Mouse (Mus musculus): ENCODE results near the gene Atp2b1. TPM values are rescaled to one million over a fixed set of nuclear protein-coding genes. Genes with fewer than 3 reads are reported as not detected.
A peak's percentile ranks its signal among the peaks of the same experiment; 100 is the strongest.

The Atp2b1 gene
- polyA plus RNA-seq, 1 experiment from 2014 or later, result 255 TPM

- Histone ChIP-seq H3K9me3 (no peaks in the 10 kb centered on the region), H3K27ac (no peak overlapping the region), H3K4me1 (replicated peaks) (no peaks in the 10 kb centered on the region), H3K4me3 (no peak overlapping the region), H3K27me3 (no peaks in the 10 kb centered on the region), H3K4me2 (no peak overlapping the region), H3K36me3 (peaks cover 49% of the 10 kb centered on the region), H3K9ac (no peak overlapping the region)
- ATAC-seq (ENCODE audit: low FRiP score), result no peak
- WGBS, result 93% methylated on average over 5 of the region's 5 CpGs
These were observed 97.9 kb downstream of the Atp2b1 start for GRCm38 (mm10) chr10:99012086-99012485.

GRCm38 (mm10) chr10:99014737-99015136, 100.5 kb downstream of the Atp2b1 start:
- ATAC-seq (ENCODE audit: low FRiP score), result no peak
- Histone ChIP-seq H3K27me3 (no peaks in the 10 kb centered on the region), H3K9ac (no peak overlapping the region), H3K27ac (no peak overlapping the region), H3K36me3 (peaks cover 66% of the 10 kb centered on the region), H3K4me1 (replicated peaks) (no peaks in the 10 kb centered on the region), H3K9me3 (no peaks in the 10 kb centered on the region), H3K4me2 (no peak overlapping the region), H3K4me3 (no peak overlapping the region)
- WGBS, result 95% methylated on average over 13 of the region's 13 CpGs

- Histone ChIP-seq H3K27me3 (no peaks in the 10 kb centered on the region), H3K4me3 (no peak overlapping the region), H3K4me1 (replicated peaks) (no peaks in the 10 kb centered on the region), H3K36me3 (peaks cover 58% of the 10 kb centered on the region), H3K9me3 (no peaks in the 10 kb centered on the region), H3K9ac (no peak overlapping the region), H3K4me2 (no peak overlapping the region), H3K27ac (no peak overlapping the region)
- ATAC-seq (ENCODE audit: low FRiP score), result no peak
- 83% methylated on average over 5 of the region's 5 CpGs for WGBS
These were observed 102.8 kb downstream of the Atp2b1 start for GRCm38 (mm10) chr10:99016996-99017395.

GRCm38 (mm10) chr10:99027462-99027861, 113.3 kb downstream of the Atp2b1 start:
- H3K4me2 ChIP-seq, result no peak overlapping the region
- H3K9ac ChIP-seq, result no peak overlapping the region
- H3K9me3 ChIP-seq, result no peaks in the 10 kb centered on the region
- H3K36me3 ChIP-seq, result peaks cover 14% of the 10 kb centered on the region
- no peaks in the 10 kb centered on the region for H3K4me1 ChIP-seq (replicated peaks)
- H3K4me3 ChIP-seq, result no peak overlapping the region
- no peaks in the 10 kb centered on the region for H3K27me3 ChIP-seq
- no peak overlapping the region for H3K27ac ChIP-seq
- ATAC-seq (ENCODE audit: low FRiP score), result no peak
- WGBS, result 93% methylated on average over 5 of the region's 5 CpGs

GRCm38 (mm10) chr10:99029844-99030243, 115.6 kb downstream of the Atp2b1 start:
- H3K27me3 ChIP-seq, result no peaks in the 10 kb centered on the region
- WGBS, result 91% methylated on average over 7 of the region's 7 CpGs
- H3K36me3 ChIP-seq, result peaks cover 7% of the 10 kb centered on the region
- ATAC-seq (ENCODE audit: low FRiP score), result no peak
- no peaks in the 10 kb centered on the region for H3K9me3 ChIP-seq
- no peak overlapping the region for H3K27ac ChIP-seq
- no peaks in the 10 kb centered on the region for H3K4me1 ChIP-seq (replicated peaks)
- H3K4me2 ChIP-seq, result no peak overlapping the region
- no peak overlapping the region for H3K9ac ChIP-seq
- no peak overlapping the region for H3K4me3 ChIP-seq

GRCm38 (mm10) chr10:99033830-99034828, 119.9 kb downstream of the Atp2b1 start:
- peak; percentile 63; the same call in 1 of the 2 replicates for ATAC-seq (ENCODE audit: low FRiP score)
- Histone ChIP-seq H3K9ac (no peak overlapping the region), H3K4me1 (replicated peaks) (no peaks in the 10 kb centered on the region), H3K4me2 (no peak overlapping the region), H3K9me3 (no peaks in the 10 kb centered on the region), H3K27me3 (no peaks in the 10 kb centered on the region), H3K36me3 (no peaks in the 10 kb centered on the region), H3K4me3 (no peak overlapping the region), H3K27ac (no peak overlapping the region)
- WGBS, result 93% methylated on average over 15 of the region's 15 CpGs

GRCm38 (mm10) chr10:99037185-99038065, 123.2 kb downstream of the Atp2b1 start:
- ATAC-seq (ENCODE audit: low FRiP score), result no peak
- 87% methylated on average over 21 of the region's 21 CpGs for WGBS

GRCm38 (mm10) chr10:99038866-99039265, 124.7 kb downstream of the Atp2b1 start:
- H3K27ac ChIP-seq, result no peak overlapping the region
- no peaks in the 10 kb centered on the region for H3K9me3 ChIP-seq
- H3K27me3 ChIP-seq, result no peaks in the 10 kb centered on the region
- no peaks in the 10 kb centered on the region for H3K4me1 ChIP-seq (replicated peaks)
- no peak overlapping the region for H3K9ac ChIP-seq
- WGBS, result 87% methylated on average over 3 of the region's 3 CpGs
- no peaks in the 10 kb centered on the region for H3K36me3 ChIP-seq
- no peak for ATAC-seq (ENCODE audit: low FRiP score)
- no peak overlapping the region for H3K4me3 ChIP-seq
- H3K4me2 ChIP-seq, result no peak overlapping the region

More at GRCm38 (mm10) chr10:99037185-99038065, 123.2 kb downstream of the Atp2b1 start:
- no peaks in the 10 kb centered on the region for H3K9me3 ChIP-seq
- H3K36me3 ChIP-seq, result no peaks in the 10 kb centered on the region
- no peak overlapping the region for H3K9ac ChIP-seq
- H3K4me1 ChIP-seq (replicated peaks), result no peaks in the 10 kb centered on the region
- no peak overlapping the region for H3K4me3 ChIP-seq
- H3K27ac ChIP-seq, result no peak overlapping the region
- no peaks in the 10 kb centered on the region for H3K27me3 ChIP-seq
- H3K4me2 ChIP-seq, result no peak overlapping the region

GRCm38 (mm10) chr10:99040171-99040570, 126.0 kb downstream of the Atp2b1 start:
- no peak overlapping the region for H3K9ac ChIP-seq
- H3K9me3 ChIP-seq, result no peaks in the 10 kb centered on the region
- H3K36me3 ChIP-seq, result no peaks in the 10 kb centered on the region
- no peak overlapping the region for H3K27ac ChIP-seq
- H3K4me1 ChIP-seq (replicated peaks), result no peaks in the 10 kb centered on the region
- H3K27me3 ChIP-seq, result no peaks in the 10 kb centered on the region
- 92% methylated on average over 5 of the region's 5 CpGs for WGBS
- ATAC-seq (ENCODE audit: low FRiP score), result no peak
- H3K4me3 ChIP-seq, result no peak overlapping the region
- H3K4me2 ChIP-seq, result no peak overlapping the region

GRCm38 (mm10) chr10:99046756-99047550, 132.7 kb downstream of the Atp2b1 start:
- no peaks in the 10 kb centered on the region for H3K36me3 ChIP-seq
- H3K27me3 ChIP-seq, result no peaks in the 10 kb centered on the region
- H3K4me1 ChIP-seq (replicated peaks), result no peaks in the 10 kb centered on the region
- ATAC-seq (ENCODE audit: low FRiP score), result no peak
- H3K9me3 ChIP-seq, result no peaks in the 10 kb centered on the region
- WGBS, result 80% methylated on average over 5 of the region's 5 CpGs
- H3K4me2 ChIP-seq, result no peak overlapping the region
- no peak overlapping the region for H3K4me3 ChIP-seq
- H3K27ac ChIP-seq, result no peak overlapping the region
- no peak overlapping the region for H3K9ac ChIP-seq

- Histone ChIP-seq H3K27me3 (no peaks in the 10 kb centered on the region), H3K9me3 (no peaks in the 10 kb centered on the region), H3K4me2 (no peak overlapping the region), H3K4me3 (no peak overlapping the region), H3K36me3 (no peaks in the 10 kb centered on the region), H3K4me1 (replicated peaks) (no peaks in the 10 kb centered on the region), H3K9ac (no peak overlapping the region), H3K27ac (no peak overlapping the region)
- WGBS, result 79% methylated on average over 4 of the region's 4 CpGs
- ATAC-seq (ENCODE audit: low FRiP score), result no peak
These were observed 133.3 kb downstream of the Atp2b1 start for GRCm38 (mm10) chr10:99047551-99047940.

GRCm38 (mm10) chr10:99050093-99050492, 135.9 kb downstream of the Atp2b1 start:
- Histone ChIP-seq H3K4me2 (no peak overlapping the region), H3K9me3 (no peaks in the 10 kb centered on the region), H3K27ac (no peak overlapping the region), H3K9ac (no peak overlapping the region), H3K27me3 (no peaks in the 10 kb centered on the region), H3K36me3 (no peaks in the 10 kb centered on the region), H3K4me3 (no peak overlapping the region), H3K4me1 (replicated peaks) (no peaks in the 10 kb centered on the region)
- WGBS, result 92% methylated on average over 7 of the region's 7 CpGs
- ATAC-seq (ENCODE audit: low FRiP score), result no peak

All from hindbrain, embryonic 13.5 days (tissue).